Mouse (Mus musculus): ENCODE results near the gene Ndst2. TPM values are rescaled to one million over a fixed set of nuclear protein-coding genes. Genes with fewer than 3 reads are reported as not detected.
A peak's percentile ranks its signal among the peaks of the same experiment; 100 is the strongest.

Ndst2 gene
- total and polyA plus RNA-seq, 3 experiments: 37.1 to 54.0 (median 39.5) TPM

GRCm38 (mm10) chr14:20764942-20765341 is 30.6 kb upstream of the Ndst2 start:
- DNase-seq (ENCODE audit: low read depth, low spot score): no peak
- Histone ChIP-seq H3K36me3 (ENCODE audit: control insufficient read depth in 1 of 2, insufficient read depth in 2 of 2, low read length in 2 of 2) (peaks cover 0 to 4% of the 10 kb centered on the region in 2 experiments; a peak in 2 of 4 replicates), H3K27me3 (ENCODE audit: control insufficient read depth in 1 of 2, insufficient read depth in 2 of 2, low read length in 2 of 2) (no peaks in the 10 kb centered on the region), H3K27ac (ENCODE audit: control insufficient read depth, low read depth, low read length) (no peak overlapping the region), H3K4me1 (ENCODE audit: control insufficient read depth in 1 of 2, insufficient read depth in 2 of 2, low read length in 2 of 2) (no peaks in the 10 kb centered on the region), H3K9ac (ENCODE audit: control insufficient read depth, low read depth, low read length, poor library complexity, severe bottlenecking) (no peak overlapping the region), H3K9me3 (replicated peaks; ENCODE audit: insufficient read depth, low read length) (no peaks in the 10 kb centered on the region), H3K4me3 (ENCODE audit: control insufficient read depth in 1 of 2, insufficient read depth in 1 of 2, low read depth in 2 of 2, low read length in 2 of 2) (no peak overlapping the region), H3K79me2 (ENCODE audit: control insufficient read depth, insufficient read depth, low read length, poor library complexity) (no peaks in the 10 kb centered on the region)
- no peak for TF ChIP-seq BHLHE40 (IDR thresholded peaks at IDR 0.05; ENCODE audit: borderline replicate concordance, low read depth, low read length)
- no peak for TF ChIP-seq ZNF384 (IDR thresholded peaks at IDR 0.05; ENCODE audit: low read depth, low read length)
- TF ChIP-seq POLR2AphosphoS5 (IDR thresholded peaks at IDR 0.05; ENCODE audit: borderline replicate concordance, low read depth, low read length): no peak
- TF ChIP-seq ZMIZ1 (IDR thresholded peaks at IDR 0.05; ENCODE audit: low read depth, low read length): no peak
- no peak for TF ChIP-seq ZKSCAN1 (IDR thresholded peaks at IDR 0.05; ENCODE audit: low read depth, low read length)
- no peak for TF ChIP-seq TCF12 (IDR thresholded peaks at IDR 0.05; ENCODE audit: low read depth, low read length)

DNA sequence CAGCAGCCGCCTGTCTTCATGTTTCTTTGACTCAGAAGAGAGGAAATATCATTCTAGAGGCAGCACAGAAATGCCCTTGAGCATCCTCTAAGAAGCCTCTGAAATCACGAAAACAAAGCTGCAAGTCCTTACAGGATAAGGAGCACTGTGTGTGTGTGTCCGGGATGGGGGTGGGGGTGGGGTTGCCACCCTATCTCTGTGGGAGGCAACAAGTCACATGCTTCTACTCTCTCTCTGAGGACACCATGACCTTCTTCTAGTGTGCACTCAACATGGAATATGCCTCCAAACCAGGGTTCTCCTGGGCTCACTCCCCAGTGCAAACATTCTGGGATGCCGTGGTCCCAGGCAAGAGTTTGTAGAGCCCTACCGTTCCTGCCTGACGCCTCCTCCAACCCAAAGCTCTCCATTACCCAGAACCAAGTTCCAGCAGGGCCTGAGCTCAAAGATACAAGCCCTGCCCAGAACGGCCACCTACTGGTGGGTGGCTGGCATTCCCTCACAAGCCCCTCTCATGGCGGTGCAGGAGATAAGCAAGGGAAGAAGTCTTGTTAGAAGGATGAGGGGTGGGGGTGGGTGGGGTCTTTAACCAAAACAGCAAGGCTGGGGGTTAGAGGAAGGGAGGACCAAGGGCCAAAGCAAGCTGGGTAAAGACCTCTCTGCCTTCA is 24.5 kb upstream of the Ndst2 start:
- Histone ChIP-seq H3K27ac (ENCODE audit: control insufficient read depth, low read depth, low read length) (no peak overlapping the region), H3K9me3 (replicated peaks; ENCODE audit: insufficient read depth, low read length) (no peaks in the 10 kb centered on the region), H3K27me3 (ENCODE audit: control insufficient read depth in 1 of 2, insufficient read depth in 2 of 2, low read length in 2 of 2) (no peaks in the 10 kb centered on the region), H3K36me3 (ENCODE audit: control insufficient read depth in 1 of 2, insufficient read depth in 2 of 2, low read length in 2 of 2) (peaks cover 1 to 4% of the 10 kb centered on the region in 2 experiments; a peak in 3 of 4 replicates), H3K9ac (ENCODE audit: control insufficient read depth, low read depth, low read length, poor library complexity, severe bottlenecking) (no peak overlapping the region), H3K4me1 (ENCODE audit: control insufficient read depth in 1 of 2, insufficient read depth in 2 of 2, low read length in 2 of 2) (no peaks in the 10 kb centered on the region), H3K4me3 (ENCODE audit: control insufficient read depth in 1 of 2, insufficient read depth in 1 of 2, low read depth in 2 of 2, low read length in 2 of 2) (no peak overlapping the region), H3K79me2 (ENCODE audit: control insufficient read depth, insufficient read depth, low read length, poor library complexity) (no peaks in the 10 kb centered on the region)
- no peak for DNase-seq (ENCODE audit: low read depth, low spot score)
- TF ChIP-seq USF1 (IDR thresholded peaks at IDR 0.05; ENCODE audit: low read depth, low read length) (no peak), MYB (IDR thresholded peaks at IDR 0.05; ENCODE audit: low read depth, low read length) (no peak), CTCF (IDR thresholded peaks at IDR 0.05 in 2 of 3, conservative IDR thresholded peaks at IDR 0.05 in 1 of 3; ENCODE audit: control insufficient read depth in 1 of 3, insufficient read depth in 1 of 3, low read depth in 2 of 3, low read length in 3 of 3, poor library complexity in 1 of 3, severe bottlenecking in 1 of 3) (0 out of 6 replicates have a peak, but pooled peaks of 2 of the 3 experiments have one; percentile 1 to 10), POLR2AphosphoS2 (IDR thresholded peaks at IDR 0.05; ENCODE audit: low read length) (no peak)

- Histone ChIP-seq H3K36me3 (ENCODE audit: control insufficient read depth in 1 of 2, insufficient read depth in 2 of 2, low read length in 2 of 2) (peaks cover 1 to 7% of the 10 kb centered on the region in 2 experiments; a peak in 3 of 4 replicates), H3K4me1 (ENCODE audit: control insufficient read depth in 1 of 2, insufficient read depth in 2 of 2, low read length in 2 of 2) (peaks cover 0 to 3% of the 10 kb centered on the region in 2 experiments; a peak in 2 of 4 replicates)
Measured at GRCm38 (mm10) chr14:20757370-20757907, 23.1 kb upstream of the Ndst2 start.

More at GRCm38 (mm10) chr14:20757370-20757907, 23.1 kb upstream of the Ndst2 start:
- no peak for DNase-seq (ENCODE audit: low read depth, low spot score)
- no peak overlapping the region for H3K4me3 ChIP-seq (ENCODE audit: control insufficient read depth in 1 of 2, insufficient read depth in 1 of 2, low read depth in 2 of 2, low read length in 2 of 2)
- no peak overlapping the region for H3K9ac ChIP-seq (ENCODE audit: control insufficient read depth, low read depth, low read length, poor library complexity, severe bottlenecking)
- H3K27me3 ChIP-seq (ENCODE audit: control insufficient read depth in 1 of 2, insufficient read depth in 2 of 2, low read length in 2 of 2): no peaks in the 10 kb centered on the region
- H3K9me3 ChIP-seq (replicated peaks; ENCODE audit: insufficient read depth, low read length): no peaks in the 10 kb centered on the region
- TF ChIP-seq RAD21 (IDR thresholded peaks at IDR 0.05; ENCODE audit: low read depth, low read length): no peak
- no peak for TF ChIP-seq SIN3A (IDR thresholded peaks at IDR 0.05; ENCODE audit: low read length)
- TF ChIP-seq JUND (IDR thresholded peaks at IDR 0.05; ENCODE audit: low read depth, low read length): no peak
- no peak for TF ChIP-seq ETS1 (IDR thresholded peaks at IDR 0.05; ENCODE audit: low read depth, low read length)
- H3K27ac ChIP-seq (ENCODE audit: control insufficient read depth, low read depth, low read length): no peak overlapping the region
- no peaks in the 10 kb centered on the region for H3K79me2 ChIP-seq (ENCODE audit: control insufficient read depth, insufficient read depth, low read length, poor library complexity)
